Mouse (Mus musculus) telencephalon, adult 2 months (tissue): ENCODE measurements around the gene Chp1.

Experiments
- DNase-seq: peaks from one replicate; pipeline ENCODE4 v3.0.0-alpha.2; 2011; ENCODE audit warnings: low read depth, low spot score

The Chp1 gene

DNA sequence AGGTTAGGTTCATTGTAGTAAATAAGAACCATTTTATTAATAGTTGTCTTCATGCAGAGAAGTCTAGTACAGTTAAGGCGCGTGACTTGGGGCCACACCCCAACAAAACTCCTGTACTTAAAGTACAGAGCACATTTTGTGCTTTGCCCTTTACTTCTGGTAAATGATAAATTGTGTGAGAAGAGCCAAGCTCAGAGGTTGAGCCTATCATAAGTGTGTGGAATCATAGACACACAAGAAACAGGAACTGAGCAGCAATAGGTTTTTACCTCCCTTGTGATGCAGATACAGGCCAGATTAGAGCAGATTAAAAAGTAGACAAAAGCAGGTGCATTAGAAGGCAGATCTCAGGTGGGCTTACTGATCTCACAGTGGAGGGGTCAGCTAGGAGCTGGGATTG lies 73.8 kb downstream of the Chp1 start:
- DNase-seq, result no peak
